Mouse (Mus musculus): Measurements from ENCODE around the gene Serpini1. TPM values are rescaled to one million over a fixed set of nuclear protein-coding genes. Genes with fewer than 3 reads are reported as not detected.

Serpini1 gene
- polyA plus RNA-seq (2015; fragmentation: Nextera tagmentation; extraction: Ambion mirVana): 0.47 and 0.86 TPM in 2 replicates

DNA sequence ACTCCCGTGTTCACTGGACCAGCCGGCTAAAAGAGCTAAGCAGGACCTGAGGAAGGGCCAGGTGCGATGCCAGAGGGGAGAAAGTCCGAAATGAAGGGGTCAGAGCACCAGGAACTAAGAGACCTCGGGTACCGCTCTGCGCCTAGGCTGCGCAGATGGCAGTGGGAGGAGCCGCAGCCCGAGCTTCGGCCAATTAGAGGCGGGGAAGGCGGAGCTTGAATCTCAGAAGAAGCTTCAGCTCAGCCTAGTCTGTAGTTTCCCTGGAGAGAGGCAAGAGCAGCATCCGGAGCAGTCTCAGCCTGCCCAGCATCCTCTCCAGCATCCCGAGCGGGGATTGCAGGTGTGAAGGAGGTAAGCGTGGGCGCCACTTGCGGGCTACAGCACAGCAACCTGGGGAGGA is at the start of gene Serpini1:
Serpini1 (plus strand) TSS at position 256 of the 400 bp plus-strand sequence.
- no peaks in the 10 kb centered on the region; the same call in 1 of the 2 replicates for H3K4me1 ChIP-seq (ENCODE audit: insufficient read depth, low read depth, low read length)
- WGBS: under 1% methylated on average over 19 of the region's 19 CpGs
- peak; percentile 97 for DNase-seq (ENCODE audit: low spot score)
- ATAC-seq: peak; percentile 91
- H3K9me3 ChIP-seq (ENCODE audit: low read length): no peaks in the 10 kb centered on the region
- H3K9ac ChIP-seq (replicated peaks; ENCODE audit: low read depth): peak within 1 kb of the TSS; percentile 75
- peak within 1 kb of the TSS; percentile 67 for H3K4me2 ChIP-seq (replicated peaks; ENCODE audit: low read depth, low read length)
- H3K4me3 ChIP-seq (ENCODE audit: low read depth, low read length): peak within 1 kb of the TSS; percentile 70
- H3K27ac ChIP-seq (ENCODE audit: low read length): peak within 1 kb of the TSS; percentile 92
- no peaks in the 10 kb centered on the region for H3K27me3 ChIP-seq (replicated peaks; ENCODE audit: insufficient read depth, low read length)
- no peaks in the 10 kb centered on the region for H3K36me3 ChIP-seq (ENCODE audit: insufficient read depth, low read length)
- no peak for TF ChIP-seq EP300 (IDR thresholded peaks at IDR 0.05)
- TF ChIP-seq CTCF (IDR thresholded peaks at IDR 0.05): no peak

DNA sequence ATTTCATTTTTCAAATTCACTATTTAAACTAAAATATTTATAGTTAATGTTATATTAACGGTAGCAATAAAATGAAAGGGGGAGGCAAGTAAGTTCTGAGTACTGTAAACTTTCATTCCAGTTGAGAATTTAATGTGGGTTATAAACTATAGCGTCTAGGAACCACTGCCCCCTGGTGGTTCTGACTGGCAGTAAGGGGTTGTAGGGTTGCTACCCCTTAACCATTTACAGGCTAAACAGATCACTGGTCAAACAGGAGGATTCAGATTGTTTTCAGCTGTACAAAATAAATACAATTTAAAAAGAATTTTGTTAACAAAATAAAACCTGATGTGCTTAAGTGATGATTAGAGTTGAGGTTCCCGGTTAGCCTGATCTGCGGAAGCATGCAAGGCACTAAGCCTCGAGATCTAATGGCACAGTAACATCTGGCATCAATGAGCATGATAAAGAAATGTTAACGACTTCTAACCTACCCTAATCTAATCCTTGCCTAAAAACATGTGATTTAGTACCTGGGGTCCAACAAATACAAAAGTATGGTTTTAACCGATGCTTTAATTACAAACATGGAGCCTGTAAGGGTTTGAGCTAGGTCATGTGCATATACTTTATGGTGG is 39.6 kb upstream of the Serpini1 start:
- TF ChIP-seq EP300 (IDR thresholded peaks at IDR 0.05) (no peak), CTCF (IDR thresholded peaks at IDR 0.05) (peak; percentile 65)
- 85% methylated on average over 7 of the region's 7 CpGs for WGBS
- Histone ChIP-seq H3K27me3 (replicated peaks; ENCODE audit: insufficient read depth, low read length) (no peaks in the 10 kb centered on the region), H3K9ac (replicated peaks; ENCODE audit: low read depth) (no peak overlapping the region), H3K4me3 (ENCODE audit: low read depth, low read length) (no peak overlapping the region), H3K27ac (ENCODE audit: low read length) (no peak overlapping the region), H3K36me3 (ENCODE audit: insufficient read depth, low read length) (peaks cover 9% of the 10 kb centered on the region; the same call in 1 of the 2 replicates), H3K4me1 (ENCODE audit: insufficient read depth, low read depth, low read length) (no peaks in the 10 kb centered on the region), H3K4me2 (replicated peaks; ENCODE audit: low read depth, low read length) (no peak overlapping the region), H3K9me3 (ENCODE audit: low read length) (no peaks in the 10 kb centered on the region)
- no peak for DNase-seq (ENCODE audit: low spot score)
- ATAC-seq: no peak

DNA sequence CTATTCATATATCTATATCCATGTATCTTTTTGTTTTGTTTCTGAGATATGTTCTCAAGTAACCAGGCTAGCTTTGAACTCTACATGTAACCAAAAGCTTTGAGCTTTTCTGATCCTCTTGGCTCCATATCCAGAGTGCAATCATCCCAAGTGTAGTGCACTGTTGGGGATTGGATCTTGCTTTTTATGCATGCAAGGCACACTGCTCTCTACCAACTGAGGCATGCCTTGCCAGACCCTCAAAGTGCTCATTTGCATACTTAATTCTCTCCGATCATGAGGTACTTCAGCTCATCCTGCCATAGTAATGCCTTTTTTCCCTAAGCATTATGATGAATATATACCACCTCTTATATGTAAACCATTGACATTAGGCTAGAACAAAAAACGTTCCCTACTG is 36.0 kb upstream of the Serpini1 start:
- Histone ChIP-seq H3K9me3 (ENCODE audit: low read length) (no peaks in the 10 kb centered on the region), H3K36me3 (ENCODE audit: insufficient read depth, low read length) (0 out of 2 replicates have a peak, but pooled peaks cover 5% of the 10 kb centered on the region), H3K4me1 (ENCODE audit: insufficient read depth, low read depth, low read length) (no peaks in the 10 kb centered on the region), H3K27ac (ENCODE audit: low read length) (no peak overlapping the region), H3K4me2 (replicated peaks; ENCODE audit: low read depth, low read length) (no peak overlapping the region), H3K9ac (replicated peaks; ENCODE audit: low read depth) (no peak overlapping the region), H3K4me3 (ENCODE audit: low read depth, low read length) (no peak overlapping the region), H3K27me3 (replicated peaks; ENCODE audit: insufficient read depth, low read length) (no peaks in the 10 kb centered on the region)
- ATAC-seq (no peak), DNase-seq (ENCODE audit: low spot score) (no peak)
- TF ChIP-seq CTCF (IDR thresholded peaks at IDR 0.05): no peak
- TF ChIP-seq EP300 (IDR thresholded peaks at IDR 0.05): no peak
- WGBS: 89% methylated on average over 2 of the region's 2 CpGs

DNA sequence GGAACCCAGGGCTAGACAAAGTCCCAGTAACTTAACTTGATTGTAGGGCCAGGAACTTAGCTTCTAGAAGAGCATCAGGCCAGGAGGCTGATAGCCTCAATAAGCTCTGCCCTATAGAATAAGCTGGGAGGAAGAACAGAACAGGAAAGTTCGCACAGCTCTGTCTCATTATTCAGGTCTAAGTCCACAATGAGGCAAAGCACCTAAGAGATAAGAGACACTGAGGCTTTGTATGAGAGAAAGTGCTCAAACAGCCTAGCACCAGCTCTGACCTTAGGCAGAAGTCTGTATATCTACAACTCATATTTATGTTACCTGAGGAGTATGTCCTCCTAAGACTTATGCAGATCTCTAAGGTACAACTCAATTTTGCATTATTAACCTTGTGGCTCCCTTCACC is 34.8 kb upstream of the Serpini1 start:
- H3K9me3 ChIP-seq (ENCODE audit: low read length): no peaks in the 10 kb centered on the region
- ATAC-seq (no peak), DNase-seq (ENCODE audit: low spot score) (no peak)
- H3K27ac ChIP-seq (ENCODE audit: low read length): no peak overlapping the region
- no peak overlapping the region for H3K4me3 ChIP-seq (ENCODE audit: low read depth, low read length)
- H3K9ac ChIP-seq (replicated peaks; ENCODE audit: low read depth): no peak overlapping the region
- H3K27me3 ChIP-seq (replicated peaks; ENCODE audit: insufficient read depth, low read length): no peaks in the 10 kb centered on the region
- WGBS: 73% methylated on average over 1 of the region's 1 CpGs
- no peak overlapping the region for H3K4me2 ChIP-seq (replicated peaks; ENCODE audit: low read depth, low read length)
- H3K4me1 ChIP-seq (ENCODE audit: insufficient read depth, low read depth, low read length): no peaks in the 10 kb centered on the region
- 0 out of 2 replicates have a peak, but pooled peaks cover 5% of the 10 kb centered on the region for H3K36me3 ChIP-seq (ENCODE audit: insufficient read depth, low read length)
- TF ChIP-seq CTCF (IDR thresholded peaks at IDR 0.05) (no peak), EP300 (IDR thresholded peaks at IDR 0.05) (no peak)

DNA sequence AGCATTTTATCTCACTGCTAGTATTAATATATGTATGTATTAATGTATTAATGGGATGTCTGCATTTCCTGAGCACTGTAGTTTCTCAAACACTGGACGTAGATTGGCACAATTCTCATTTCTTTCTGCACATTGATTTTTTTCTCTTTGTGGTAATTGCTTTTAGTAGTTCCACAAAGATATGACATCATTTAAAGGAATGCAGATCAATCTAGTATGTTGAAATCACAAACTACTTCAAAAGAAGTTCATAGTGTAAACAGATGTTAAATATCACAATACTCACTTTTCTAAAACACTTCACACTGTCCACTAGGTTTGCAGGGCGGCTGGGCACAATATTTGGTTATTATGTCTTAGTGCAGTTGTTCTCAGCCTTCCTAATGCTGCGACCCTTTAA is 26.3 kb upstream of the Serpini1 start:
- 63% methylated on average over 3 of the region's 3 CpGs for WGBS

DNA sequence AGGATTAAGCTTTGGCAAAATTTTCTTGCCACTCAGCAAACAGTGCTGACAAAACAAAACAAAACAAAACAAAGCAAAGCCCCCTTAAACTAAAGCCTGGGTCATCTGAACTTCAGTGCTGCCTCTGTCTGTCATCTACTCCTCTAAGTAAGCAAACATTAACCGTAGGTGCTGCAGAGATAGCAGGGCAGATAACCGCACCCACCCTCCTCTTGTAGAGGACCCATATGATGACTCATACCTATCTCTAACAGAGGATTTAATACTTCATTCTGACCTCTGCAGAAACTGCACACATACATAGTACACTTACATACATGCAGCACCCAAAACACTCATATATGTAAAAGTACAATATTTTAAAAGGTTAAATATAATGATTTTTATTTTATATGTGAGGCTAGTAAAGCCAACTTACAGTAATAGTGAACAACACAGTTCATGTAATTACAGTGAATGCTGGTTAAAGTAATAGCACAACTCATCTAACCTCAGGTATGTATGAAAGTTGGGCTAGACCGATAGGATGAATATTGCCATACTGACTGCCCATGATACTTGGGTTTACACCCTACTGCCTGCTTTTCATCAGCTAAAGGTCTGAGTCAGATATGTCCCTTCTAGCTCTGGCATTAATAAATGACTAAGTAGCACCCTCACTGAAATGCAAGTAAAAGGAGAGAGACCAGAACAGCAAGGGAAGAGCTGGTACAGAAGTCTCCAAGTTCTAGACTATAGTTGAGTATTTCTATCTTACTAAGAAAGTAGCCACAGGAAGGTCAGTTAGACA is 23.1 kb upstream of the Serpini1 start:
- WGBS: 63% methylated on average over 3 of the region's 3 CpGs
- no peaks in the 10 kb centered on the region; the same call in 1 of the 2 replicates for H3K4me1 ChIP-seq (ENCODE audit: insufficient read depth, low read depth, low read length)
- H3K36me3 ChIP-seq (ENCODE audit: insufficient read depth, low read length): no peaks in the 10 kb centered on the region

More for the DNA sequence above, 26.3 kb upstream of the Serpini1 start:
- Histone ChIP-seq H3K4me1 (ENCODE audit: insufficient read depth, low read depth, low read length) (no peaks in the 10 kb centered on the region; the same call in 1 of the 2 replicates), H3K4me2 (replicated peaks; ENCODE audit: low read depth, low read length) (no peak overlapping the region), H3K36me3 (ENCODE audit: insufficient read depth, low read length) (no peaks in the 10 kb centered on the region), H3K4me3 (ENCODE audit: low read depth, low read length) (no peak overlapping the region), H3K27ac (ENCODE audit: low read length) (no peak overlapping the region), H3K9ac (replicated peaks; ENCODE audit: low read depth) (no peak overlapping the region), H3K9me3 (ENCODE audit: low read length) (no peaks in the 10 kb centered on the region), H3K27me3 (replicated peaks; ENCODE audit: insufficient read depth, low read length) (no peaks in the 10 kb centered on the region)
- ATAC-seq: no peak
- no peak for TF ChIP-seq EP300 (IDR thresholded peaks at IDR 0.05)
- TF ChIP-seq CTCF (IDR thresholded peaks at IDR 0.05): no peak
- DNase-seq (ENCODE audit: low spot score): peak; percentile 14

More for the DNA sequence above, 23.1 kb upstream of the Serpini1 start:
- no peak overlapping the region for H3K4me2 ChIP-seq (replicated peaks; ENCODE audit: low read depth, low read length)
- H3K9me3 ChIP-seq (ENCODE audit: low read length): no peaks in the 10 kb centered on the region
- H3K27me3 ChIP-seq (replicated peaks; ENCODE audit: insufficient read depth, low read length): no peaks in the 10 kb centered on the region
- no peak overlapping the region for H3K9ac ChIP-seq (replicated peaks; ENCODE audit: low read depth)
- no peak for TF ChIP-seq CTCF (IDR thresholded peaks at IDR 0.05)
- no peak for TF ChIP-seq EP300 (IDR thresholded peaks at IDR 0.05)
- DNase-seq (ENCODE audit: low spot score): no peak
- no peak for ATAC-seq
- no peak overlapping the region for H3K27ac ChIP-seq (ENCODE audit: low read length)
- H3K4me3 ChIP-seq (ENCODE audit: low read depth, low read length): no peak overlapping the region

All from lung, postnatal 0 days (tissue).